Mouse (Mus musculus) embryonic facial prominence, embryonic 13.5 days (tissue): Measurements from ENCODE around the gene Fus. TPM values are rescaled to one million over a fixed set of nuclear protein-coding genes. Genes with fewer than 3 reads are reported as not detected.

ENCODE experiments used
- ATAC-seq: fragments of 200-750 bp; cut with Nextera tagmentation; 2 replicates; pipeline ENCODE4 v1.8.0; 2017; ENCODE audit warnings: low read depth; ENCODE audit not compliant: insufficient number of reproducible peaks, insufficient read depth, low FRiP score, low TSS enrichment
- H3K27ac ChIP-seq: fragments of 300-500 bp; sonication (generic); 2 replicates; pipeline ENCODE4 v1.5.1; 2015; ENCODE audit warnings: moderate library complexity, mild to moderate bottlenecking, inconsistent platforms
- H3K27me3 ChIP-seq: fragments of 300-500 bp; sonication (generic); 2 replicates; pipeline ENCODE4 v1.6.1; 2015; ENCODE audit warnings: mild to moderate bottlenecking, inconsistent platforms
- H3K36me3 ChIP-seq: fragments of 300-500 bp; sonication (generic); 2 replicates; pipeline ENCODE4 v1.6.1; 2015; ENCODE audit warnings: mild to moderate bottlenecking, inconsistent platforms
- H3K4me1 ChIP-seq: fragments of 300-500 bp; sonication (generic); 2 replicates; pipeline ENCODE4 v1.6.1; 2015; ENCODE audit warnings: inconsistent platforms
- H3K4me2 ChIP-seq: fragments of 300-500 bp; sonication (generic); 2 replicates; pipeline ENCODE4 v1.6.1; 2015; ENCODE audit warnings: moderate library complexity, mild to moderate bottlenecking, inconsistent platforms
- H3K4me3 ChIP-seq: fragments of 300-500 bp; sonication (generic); 2 replicates; pipeline ENCODE4 v1.5.1; 2015; ENCODE audit warnings: mild to moderate bottlenecking, inconsistent platforms
- H3K9ac ChIP-seq: fragments of 300-500 bp; sonication (generic); 2 replicates; pipeline ENCODE4 v1.6.1; 2015; ENCODE audit warnings: mild to moderate bottlenecking, inconsistent platforms
- H3K9me3 ChIP-seq: fragments of 300-500 bp; sonication (generic); 2 replicates; pipeline ENCODE4 v1.6.1; 2016; ENCODE audit warnings: inconsistent platforms
- WGBS: fragments of 180-500 bp; shearing (Covaris S2); methylation state at CpG from one replicate; pipeline ENCODE4 v1.1.7; 2015; ENCODE audit warnings: mixed read lengths; 5-methylcytosine and 5-hydroxymethylcytosine counted together
- polyA plus RNA-seq: library from polyadenylated mRNA; unstranded; fragments of >200 nt; fragmentation: Nextera tagmentation; extraction: Ambion mirVana; gene quantifications from 2 replicates; pipeline ENCODE4 v1.2.1, GENCODE M21; 2015

Gene Fus
- polyA plus RNA-seq, 1 experiment from 2014 or later, result 577 TPM

DNA sequence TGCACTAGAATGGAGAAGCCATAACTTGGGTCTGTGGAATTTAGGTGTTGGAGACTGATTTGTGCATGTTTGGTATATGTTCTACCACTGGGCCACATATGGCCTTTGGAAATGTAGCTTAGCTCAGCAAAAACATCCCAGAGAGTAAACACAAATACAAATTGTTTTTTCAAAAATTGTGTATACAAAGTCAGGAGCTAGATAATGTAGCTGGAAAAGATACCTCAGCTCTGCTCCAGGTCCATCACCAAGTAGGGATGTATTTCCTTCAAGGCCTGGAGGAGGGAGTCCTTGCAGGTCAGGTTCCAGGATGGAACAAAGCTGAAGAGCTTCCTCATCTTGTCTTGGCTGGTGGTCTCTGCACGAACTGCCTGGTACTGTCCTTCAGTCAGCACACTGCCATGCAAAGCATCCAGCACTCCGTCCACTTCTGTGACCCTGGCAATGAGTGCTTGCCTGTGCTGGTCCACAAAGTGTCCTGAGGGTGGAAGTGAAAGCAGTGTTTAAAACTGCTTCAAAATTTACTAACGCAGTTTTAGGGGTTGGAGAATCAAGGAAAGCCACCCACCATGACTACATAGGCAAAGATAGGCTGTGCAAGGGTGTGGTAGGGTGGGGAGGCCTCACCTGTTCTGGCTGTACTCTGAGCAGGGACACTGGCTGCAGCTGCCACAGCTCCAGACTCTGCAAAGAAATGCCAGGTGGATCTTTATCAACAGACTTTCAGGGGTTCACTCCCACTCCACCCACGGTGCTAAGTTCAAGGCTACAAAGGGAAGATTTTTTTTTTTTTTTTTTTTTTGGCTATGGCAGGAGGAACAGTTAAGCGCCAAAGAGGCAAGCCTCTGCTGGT, 25.5 kb downstream of the Fus start:
- H3K9me3 ChIP-seq, result no peaks in the 10 kb centered on the region
- H3K27ac ChIP-seq, result 0 out of 2 replicates have a peak overlapping the region, but pooled peaks have one; percentile 80
- peak overlapping the region; percentile 39 for H3K4me3 ChIP-seq
- H3K27me3 ChIP-seq, result no peaks in the 10 kb centered on the region
- H3K9ac ChIP-seq, result peak overlapping the region; percentile 70; the same call in 1 of the 2 replicates
- H3K4me1 ChIP-seq, result peaks cover 23% of the 10 kb centered on the region
- H3K36me3 ChIP-seq, result peaks cover 38% of the 10 kb centered on the region
- WGBS, result 38% methylated on average over 5 of the region's 5 CpGs
- H3K4me2 ChIP-seq, result peak overlapping the region; percentile 65
- ATAC-seq, result 0 out of 2 replicates have a peak, but pooled peaks have one; percentile 1

DNA sequence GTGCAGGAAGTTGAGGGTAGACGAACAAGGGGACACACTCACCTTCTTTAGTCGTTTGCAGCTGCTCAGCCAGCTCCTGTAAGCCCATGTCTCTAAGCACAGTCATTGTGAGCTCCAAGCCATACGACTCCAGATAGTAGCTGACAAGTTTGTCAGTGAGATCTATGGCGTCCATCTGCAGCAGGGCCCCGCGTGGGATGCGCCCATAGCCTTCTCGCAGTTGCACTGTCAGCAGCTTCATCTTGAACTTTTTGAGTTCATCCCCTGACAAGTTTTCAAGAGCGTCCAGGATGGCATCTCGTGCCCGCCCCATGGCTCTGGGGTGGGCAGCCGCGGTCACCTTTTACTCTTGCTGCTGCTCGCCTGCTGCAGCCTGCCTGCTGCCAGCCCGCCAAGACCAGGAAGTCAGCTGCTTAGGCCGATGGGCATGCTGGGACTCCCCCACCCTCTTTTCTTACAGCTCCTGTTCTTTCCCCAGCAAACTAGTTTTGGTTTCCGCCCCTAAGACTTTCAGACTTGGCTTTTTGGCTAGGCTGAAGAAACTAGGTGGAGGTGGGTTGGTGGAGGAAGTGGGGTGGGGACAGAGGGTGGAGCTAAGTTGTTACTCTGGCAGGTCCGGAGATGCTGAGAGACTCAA, 26.2 kb downstream of the Fus start, which contains the start of gene Pycard:
Gene Pycard, minus strand, starts transcription at position 527 of the 637 bp plus-strand sequence.
- ATAC-seq, result peak; percentile 29; the same call in 1 of the 2 replicates
- Histone ChIP-seq H3K27me3 (no peaks in the 10 kb centered on the region), H3K9ac (peak within 1 kb of the TSS; percentile 70), H3K9me3 (no peaks in the 10 kb centered on the region), H3K4me1 (peaks cover 23% of the 10 kb centered on the region), H3K4me3 (peak within 1 kb of the TSS; percentile 39), H3K4me2 (peak within 1 kb of the TSS; percentile 65), H3K27ac (peak within 1 kb of the TSS; percentile 80), H3K36me3 (peaks cover 31% of the 10 kb centered on the region)
- WGBS, result 18% methylated on average over 18 of the region's 18 CpGs

DNA sequence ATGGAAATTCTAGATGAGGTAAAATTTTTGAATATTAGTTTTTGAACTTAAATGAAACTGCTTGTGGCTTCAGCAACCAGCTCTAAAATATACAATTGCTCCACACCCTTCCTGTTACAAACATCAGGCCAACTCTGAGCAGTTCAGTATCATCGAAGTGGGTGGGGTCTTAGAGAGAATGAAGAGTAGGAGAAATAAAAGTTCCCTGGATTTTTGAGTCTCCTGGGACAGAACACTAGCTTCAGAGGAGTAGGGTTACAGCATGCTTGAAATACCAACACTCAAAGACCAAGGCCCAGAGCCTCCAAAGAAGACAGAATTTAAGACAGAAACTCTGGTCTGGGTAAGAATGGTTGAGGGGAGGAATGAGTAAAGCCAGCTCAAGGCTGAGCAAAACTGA, 32.2 kb downstream of the Fus start:
- H3K4me1 ChIP-seq, result peaks cover 10% of the 10 kb centered on the region
- no peaks in the 10 kb centered on the region for H3K36me3 ChIP-seq
- no peak overlapping the region for H3K4me2 ChIP-seq
- ATAC-seq, result no peak
- H3K9ac ChIP-seq, result no peak overlapping the region
- peaks cover 7% of the 10 kb centered on the region; the same call in 1 of the 2 replicates for H3K27me3 ChIP-seq
- 38% methylated on average over 1 of the region's 1 CpGs for WGBS
- H3K4me3 ChIP-seq, result no peak overlapping the region
- no peak overlapping the region for H3K27ac ChIP-seq
- no peaks in the 10 kb centered on the region for H3K9me3 ChIP-seq

DNA sequence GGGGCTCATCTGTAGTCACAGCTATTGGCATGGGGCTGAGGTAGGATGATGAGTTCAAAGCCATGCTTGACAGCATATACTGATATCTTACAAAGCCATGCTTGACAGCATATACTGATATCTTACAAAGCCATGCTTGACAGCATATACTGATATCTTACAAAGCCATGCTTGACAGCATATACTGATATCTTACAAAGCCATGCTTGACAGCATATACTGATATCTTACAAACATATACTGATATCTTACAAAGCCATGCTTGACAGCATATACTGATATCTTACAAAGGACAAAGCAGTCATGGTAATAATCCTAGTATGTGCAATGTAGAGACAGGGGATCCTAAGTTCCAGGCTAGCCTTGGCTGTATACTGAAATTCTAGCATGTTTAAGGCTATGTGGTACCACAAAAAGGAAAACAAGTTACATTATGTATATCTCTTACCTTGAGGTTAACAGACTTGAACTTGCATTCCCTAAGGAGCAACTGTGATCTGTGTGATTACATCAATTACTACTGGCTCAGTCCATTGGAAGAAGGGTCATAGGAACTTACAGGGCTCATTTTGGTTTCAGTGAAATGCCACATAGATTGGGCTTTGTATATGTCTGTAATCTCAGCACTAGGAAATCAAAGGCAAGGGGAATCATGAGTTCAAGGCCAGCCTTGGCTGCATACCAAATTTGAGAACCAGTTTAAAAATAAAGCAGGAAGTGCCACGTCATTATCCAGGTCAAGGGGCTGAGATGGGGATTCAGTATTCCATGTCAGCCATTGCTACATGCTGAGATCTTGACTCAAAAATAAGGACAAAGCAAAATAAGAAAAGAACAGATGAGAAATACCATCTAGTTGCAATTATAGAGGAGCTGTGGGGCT, 33.1 kb downstream of the Fus start:
- no peak overlapping the region for H3K9ac ChIP-seq
- WGBS, result 51% methylated on average over 1 of the region's 1 CpGs
- no peaks in the 10 kb centered on the region for H3K9me3 ChIP-seq
- no peaks in the 10 kb centered on the region for H3K36me3 ChIP-seq
- H3K27me3 ChIP-seq, result peaks cover 7% of the 10 kb centered on the region; the same call in 1 of the 2 replicates
- no peak overlapping the region for H3K27ac ChIP-seq
- H3K4me3 ChIP-seq, result no peak overlapping the region
- no peak for ATAC-seq
- H3K4me2 ChIP-seq, result no peak overlapping the region
- peaks cover 18% of the 10 kb centered on the region for H3K4me1 ChIP-seq

DNA sequence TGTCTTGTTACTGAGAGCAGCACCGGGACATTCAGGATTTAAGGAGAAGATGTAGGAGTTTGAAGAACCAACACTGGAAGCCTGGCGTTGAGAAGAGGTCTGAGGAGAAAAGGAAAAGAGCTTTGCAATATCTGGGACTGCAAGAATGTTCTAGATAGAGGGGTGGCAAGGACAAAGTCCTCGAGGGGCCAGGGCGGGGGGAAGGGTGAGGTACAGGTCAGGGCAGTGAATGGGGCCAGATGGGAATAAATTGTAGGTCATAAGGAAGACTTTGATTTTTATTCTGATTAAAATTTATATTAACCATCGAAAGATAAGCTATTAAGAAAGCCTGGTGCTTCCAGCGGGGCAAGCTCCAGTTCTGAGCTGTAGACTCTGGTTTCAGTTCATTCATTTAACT, 35.8 kb downstream of the Fus start:
- Histone ChIP-seq H3K4me2 (no peak overlapping the region), H3K4me3 (no peak overlapping the region), H3K27me3 (peaks cover 9% of the 10 kb centered on the region; the same call in 1 of the 2 replicates), H3K9ac (no peak overlapping the region), H3K4me1 (peaks cover 20% of the 10 kb centered on the region), H3K9me3 (no peaks in the 10 kb centered on the region), H3K36me3 (no peaks in the 10 kb centered on the region), H3K27ac (no peak overlapping the region)
- no peak for ATAC-seq
- 85% methylated on average over 6 of the region's 6 CpGs for WGBS

DNA sequence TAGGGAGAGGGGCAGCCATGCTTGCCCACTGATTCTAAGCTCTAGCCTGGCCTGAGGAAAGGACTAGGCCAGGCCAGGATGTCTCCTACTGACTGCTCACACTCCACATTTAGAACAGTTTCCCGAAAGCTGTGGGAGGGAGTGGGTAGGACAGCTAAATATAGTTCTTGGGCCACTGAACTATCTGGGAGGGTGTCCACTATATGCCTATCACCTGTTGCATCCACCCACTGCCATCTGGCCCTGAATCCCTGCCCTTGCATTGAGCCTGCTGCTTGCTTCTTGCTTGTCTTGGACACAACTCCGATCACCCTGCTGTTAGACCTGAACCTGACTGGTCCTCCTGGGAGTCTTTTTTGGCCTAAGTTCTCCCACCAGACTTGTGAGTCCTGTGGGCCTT, 36.4 kb downstream of the Fus start, which contains the start of gene Trim72:
Gene Trim72, plus strand, starts transcription at position 262 of the 400 bp plus-strand sequence.
- H3K27ac ChIP-seq, result peak within 1 kb of the TSS; percentile 55
- H3K4me2 ChIP-seq, result peak within 1 kb of the TSS; percentile 60
- no peaks in the 10 kb centered on the region for H3K9me3 ChIP-seq
- H3K4me3 ChIP-seq, result peak within 1 kb of the TSS; percentile 31
- no peaks in the 10 kb centered on the region for H3K36me3 ChIP-seq
- peaks cover 9% of the 10 kb centered on the region; the same call in 1 of the 2 replicates for H3K27me3 ChIP-seq
- no peak for ATAC-seq
- peaks cover 20% of the 10 kb centered on the region for H3K4me1 ChIP-seq
- 88% methylated on average over 2 of the region's 2 CpGs for WGBS
- H3K9ac ChIP-seq, result peak within 1 kb of the TSS; percentile 62; the same call in 1 of the 2 replicates

DNA sequence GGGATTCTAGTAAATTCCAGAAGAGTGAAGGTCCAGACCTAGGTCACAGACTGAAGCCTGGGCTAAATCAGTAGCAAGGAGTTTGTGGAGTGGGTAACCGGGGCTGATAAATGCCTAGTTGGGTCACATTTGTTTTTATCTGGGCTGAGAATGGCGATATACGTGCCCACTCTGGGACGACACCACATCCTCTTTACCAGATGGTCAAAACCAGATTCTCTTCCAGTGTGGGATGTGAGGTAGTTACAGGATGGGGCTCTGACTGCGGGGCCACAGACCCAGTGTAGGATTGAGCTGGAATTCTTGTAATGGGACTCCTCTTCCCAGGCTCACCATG, 36.9 kb downstream of the Fus start:
- Histone ChIP-seq H3K36me3 (no peaks in the 10 kb centered on the region), H3K9ac (peak overlapping the region; percentile 62; the same call in 1 of the 2 replicates), H3K9me3 (no peaks in the 10 kb centered on the region), H3K27ac (peak overlapping the region; percentile 55), H3K4me1 (peaks cover 20% of the 10 kb centered on the region), H3K4me2 (peak overlapping the region; percentile 60), H3K27me3 (peaks cover 9% of the 10 kb centered on the region; the same call in 1 of the 2 replicates), H3K4me3 (peak overlapping the region; percentile 31)
- no peak for ATAC-seq
- 54% methylated on average over 5 of the region's 5 CpGs for WGBS

DNA sequence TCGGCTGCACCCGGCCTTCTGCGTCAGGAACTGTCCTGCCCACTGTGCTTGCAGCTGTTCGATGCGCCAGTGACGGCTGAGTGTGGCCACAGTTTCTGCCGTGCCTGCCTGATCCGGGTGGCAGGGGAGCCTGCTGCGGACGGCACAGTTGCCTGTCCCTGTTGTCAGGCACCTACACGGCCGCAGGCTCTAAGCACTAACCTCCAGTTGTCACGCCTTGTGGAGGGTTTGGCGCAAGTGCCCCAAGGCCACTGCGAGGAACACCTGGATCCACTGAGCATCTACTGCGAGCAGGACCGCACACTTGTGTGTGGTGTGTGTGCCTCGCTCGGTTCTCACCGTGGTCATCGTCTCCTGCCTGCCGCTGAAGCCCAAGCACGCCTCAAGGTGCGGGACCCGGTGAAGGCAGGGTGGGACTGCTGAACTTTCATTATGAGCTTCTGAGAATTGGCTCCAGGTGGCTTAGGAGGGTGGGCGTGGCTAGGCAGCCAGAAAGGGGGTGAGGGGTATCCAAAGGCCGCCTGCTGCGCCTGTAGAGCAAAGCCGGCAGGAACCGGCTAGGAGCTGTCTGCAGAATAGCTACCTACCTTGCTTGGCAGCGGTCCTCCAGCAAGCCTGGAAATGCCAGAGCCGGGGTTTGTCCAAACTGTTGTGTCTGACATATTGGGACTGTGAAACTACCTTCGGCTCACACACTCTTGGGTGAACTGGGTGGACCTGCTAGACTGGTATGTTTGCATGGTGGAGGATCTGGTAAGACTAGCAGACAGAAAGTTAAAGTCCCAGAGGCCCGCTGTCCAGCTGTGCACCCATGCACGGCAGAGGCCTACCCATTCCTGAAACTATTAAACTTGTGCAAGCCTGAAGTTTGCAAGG, 37.5 kb downstream of the Fus start:
- 15% methylated on average over 35 of the region's 35 CpGs for WGBS
- Histone ChIP-seq H3K27ac (peak overlapping the region; percentile 55), H3K4me2 (peak overlapping the region; percentile 60), H3K4me1 (peaks cover 16% of the 10 kb centered on the region), H3K36me3 (no peaks in the 10 kb centered on the region), H3K9me3 (no peaks in the 10 kb centered on the region), H3K9ac (peak overlapping the region; percentile 62; the same call in 1 of the 2 replicates), H3K4me3 (peak overlapping the region; percentile 31), H3K27me3 (peaks cover 9% of the 10 kb centered on the region; the same call in 1 of the 2 replicates)
- peak; percentile 68 for ATAC-seq

DNA sequence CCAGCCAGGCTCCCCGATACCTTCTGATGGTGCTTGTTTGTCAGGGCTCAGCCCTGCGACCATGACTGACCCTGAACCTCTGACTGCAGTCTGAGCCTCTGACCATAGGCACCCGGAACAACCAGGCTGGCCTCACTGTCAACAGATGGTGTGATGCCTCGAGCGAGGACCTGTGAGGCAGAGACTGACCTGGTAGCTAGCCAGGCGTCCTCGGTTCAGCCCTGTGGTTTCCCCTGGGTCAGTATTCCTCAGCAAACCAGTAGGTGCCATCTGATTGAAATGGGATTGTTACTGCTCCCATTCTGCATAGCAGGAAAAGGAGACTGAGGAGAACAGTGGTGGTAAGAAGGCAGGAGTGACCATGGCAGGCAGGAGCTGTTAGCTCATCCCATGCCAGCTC, 38.9 kb downstream of the Fus start:
- 75% methylated on average over 7 of the region's 7 CpGs for WGBS

DNA sequence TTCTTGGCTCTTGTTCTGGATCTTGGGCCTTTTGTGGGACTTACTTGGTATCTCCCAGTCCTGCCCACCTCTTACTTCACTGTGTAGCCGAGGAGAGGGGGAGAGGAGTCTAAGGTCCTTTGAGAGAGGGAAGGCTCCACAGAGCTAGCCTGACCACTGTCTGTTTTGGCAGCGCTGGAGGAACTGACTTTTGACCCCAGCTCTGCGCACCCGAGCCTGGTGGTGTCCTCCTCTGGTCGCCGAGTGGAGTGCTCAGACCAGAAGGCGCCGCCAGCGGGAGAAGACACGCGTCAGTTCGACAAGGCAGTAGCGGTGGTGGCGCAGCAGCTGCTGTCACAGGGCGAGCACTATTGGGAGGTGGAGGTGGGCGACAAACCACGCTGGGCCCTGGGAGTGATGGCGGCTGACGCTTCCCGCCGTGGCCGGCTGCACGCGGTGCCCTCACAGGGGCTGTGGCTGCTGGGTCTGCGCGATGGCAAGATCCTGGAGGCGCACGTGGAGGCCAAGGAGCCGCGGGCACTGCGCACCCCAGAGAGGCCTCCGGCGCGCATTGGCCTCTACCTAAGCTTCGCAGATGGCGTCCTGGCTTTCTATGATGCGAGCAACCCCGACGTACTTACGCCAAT, 42.6 kb downstream of the Fus start:
- ATAC-seq, result no peak
- H3K4me2 ChIP-seq, result peak overlapping the region; percentile 24; the same call in 1 of the 2 replicates
- H3K36me3 ChIP-seq, result no peaks in the 10 kb centered on the region
- peak overlapping the region; percentile 10; the same call in 1 of the 2 replicates for H3K4me3 ChIP-seq
- H3K9ac ChIP-seq, result peak overlapping the region; percentile 49; the same call in 1 of the 2 replicates
- 59% methylated on average over 40 of the region's 40 CpGs for WGBS
- 0 out of 2 replicates have a peak, but pooled peaks cover 8% of the 10 kb centered on the region for H3K27me3 ChIP-seq
- H3K4me1 ChIP-seq, result peaks cover 6% of the 10 kb centered on the region
- no peak overlapping the region for H3K27ac ChIP-seq
- no peaks in the 10 kb centered on the region for H3K9me3 ChIP-seq

More for the DNA sequence above, 38.9 kb downstream of the Fus start:
- no peaks in the 10 kb centered on the region for H3K9me3 ChIP-seq
- peaks cover 16% of the 10 kb centered on the region for H3K4me1 ChIP-seq
- H3K9ac ChIP-seq, result no peak overlapping the region
- 0 out of 2 replicates have a peak overlapping the region, but pooled peaks have one; percentile 55 for H3K27ac ChIP-seq
- no peak overlapping the region for H3K4me2 ChIP-seq
- no peak overlapping the region for H3K4me3 ChIP-seq
- peaks cover 15% of the 10 kb centered on the region; the same call in 1 of the 2 replicates for H3K27me3 ChIP-seq
- no peak for ATAC-seq
- H3K36me3 ChIP-seq, result no peaks in the 10 kb centered on the region
